Mouse (Mus musculus): ENCODE results near the gene Pik3r6. TPM values are rescaled to one million over a fixed set of nuclear protein-coding genes. Genes with fewer than 3 reads are reported as not detected.

The Pik3r6 gene
- polyA plus RNA-seq, 1 experiment from 2014 or later = 3.1 TPM

DNA sequence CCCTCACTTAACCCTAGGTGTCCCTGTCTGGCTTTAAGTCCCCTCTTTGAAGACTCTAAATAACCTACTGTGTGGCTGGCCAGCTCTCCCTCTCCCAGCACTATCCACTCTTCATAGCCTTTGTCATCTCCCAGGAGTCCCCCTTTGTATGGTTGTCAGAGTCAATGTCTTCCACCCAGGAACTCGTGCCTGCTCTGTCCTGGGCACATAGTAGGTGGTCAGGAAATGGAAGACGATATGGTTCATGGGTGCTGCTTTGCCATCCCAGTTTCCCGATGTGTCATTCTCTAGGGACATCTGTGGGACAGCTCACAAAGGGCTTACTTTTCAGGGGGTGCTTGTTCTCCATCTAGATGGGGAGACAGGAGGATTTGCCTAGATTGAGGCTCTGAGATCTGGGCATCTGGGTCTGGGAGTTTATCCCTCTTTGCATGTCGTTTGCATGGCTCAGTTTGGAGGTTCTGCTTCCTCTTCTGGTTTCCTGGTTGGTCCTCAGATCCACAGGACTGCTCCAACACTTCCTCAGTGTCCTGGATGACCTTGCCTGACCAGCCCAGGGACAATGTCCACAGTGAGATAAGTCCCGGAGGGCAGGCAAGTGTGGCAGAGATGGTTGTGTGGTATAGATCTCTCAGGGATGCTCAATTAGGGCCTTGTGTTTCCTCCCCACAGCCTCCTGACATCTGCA lies 30.5 kb upstream of the Pik3r6 start:
- H3K4me2 ChIP-seq = no peak overlapping the region
- no peak overlapping the region for H3K27ac ChIP-seq
- no peaks in the 10 kb centered on the region for H3K36me3 ChIP-seq
- H3K27me3 ChIP-seq = no peaks in the 10 kb centered on the region
- no peaks in the 10 kb centered on the region for H3K9me3 ChIP-seq
- no peak overlapping the region for H3K9ac ChIP-seq
- no peak overlapping the region for H3K4me3 ChIP-seq
- no peak for ATAC-seq (ENCODE audit: insufficient number of reproducible peaks, low FRiP score, low TSS enrichment, low read depth)
- WGBS = 73% methylated on average over 5 of the region's 5 CpGs
- no peaks in the 10 kb centered on the region for H3K4me1 ChIP-seq

DNA sequence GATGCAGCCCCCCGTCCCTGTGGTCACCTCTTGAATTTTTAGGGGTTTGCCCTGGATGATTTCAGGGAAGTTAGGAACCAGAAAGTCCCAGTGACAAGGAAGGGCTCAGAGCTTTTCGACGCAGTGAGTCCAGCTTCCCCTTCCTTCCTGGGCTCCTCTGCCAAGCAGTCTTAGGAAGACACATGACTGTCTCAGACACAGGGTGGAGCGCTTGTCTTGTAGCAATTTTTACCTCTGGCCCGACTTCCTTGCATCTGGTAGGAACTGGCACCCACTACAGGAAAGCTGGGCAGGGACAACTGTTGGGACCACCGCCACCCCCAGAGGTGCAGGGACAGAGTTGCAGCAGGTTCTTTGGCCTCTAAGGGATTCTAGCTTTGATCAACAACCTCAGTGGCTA lies 28.2 kb upstream of the Pik3r6 start:
- Histone ChIP-seq H3K9me3 (no peaks in the 10 kb centered on the region), H3K27ac (no peak overlapping the region), H3K27me3 (no peaks in the 10 kb centered on the region), H3K4me2 (no peak overlapping the region), H3K36me3 (no peaks in the 10 kb centered on the region), H3K4me3 (no peak overlapping the region), H3K9ac (no peak overlapping the region), H3K4me1 (no peaks in the 10 kb centered on the region)
- 72% methylated on average over 6 of the region's 6 CpGs for WGBS
- no peak for ATAC-seq (ENCODE audit: insufficient number of reproducible peaks, low FRiP score, low TSS enrichment, low read depth)

- Histone ChIP-seq H3K27ac (no peak overlapping the region), H3K9ac (no peak overlapping the region), H3K27me3 (no peaks in the 10 kb centered on the region), H3K9me3 (no peaks in the 10 kb centered on the region), H3K4me1 (no peaks in the 10 kb centered on the region), H3K4me2 (no peak overlapping the region), H3K36me3 (no peaks in the 10 kb centered on the region), H3K4me3 (no peak overlapping the region)
- ATAC-seq (ENCODE audit: insufficient number of reproducible peaks, low FRiP score, low TSS enrichment, low read depth) = no peak
- 84% methylated on average over 7 of the region's 7 CpGs for WGBS
Measured at GRCm38 (mm10) chr11:68475676-68476075, 27.1 kb upstream of the Pik3r6 start.

DNA sequence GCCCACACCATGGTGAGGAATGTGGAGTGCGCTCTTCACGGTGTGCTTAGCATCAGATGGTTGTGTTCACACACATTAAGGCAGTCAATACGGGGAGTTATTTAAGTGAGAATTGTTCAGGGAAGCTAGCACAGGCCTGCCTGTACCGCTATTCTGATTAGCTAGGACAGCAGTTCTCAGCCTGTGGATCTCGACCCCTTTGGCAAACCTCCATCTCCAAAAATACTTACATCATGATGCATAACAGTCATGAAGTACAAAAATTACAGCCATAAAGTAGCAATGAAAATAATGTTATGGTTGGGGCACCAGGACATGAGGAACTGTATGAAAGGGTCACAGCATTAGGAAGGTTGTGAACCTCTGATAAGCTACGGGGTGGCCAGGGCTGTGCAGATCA lies 25.2 kb upstream of the Pik3r6 start:
- 71% methylated on average over 6 of the region's 6 CpGs for whole genome bisulfite sequencing
- Histone ChIP-seq H3K27me3 (no peaks in the 10 kb centered on the region), H3K9ac (no peak overlapping the region), H3K4me1 (no peaks in the 10 kb centered on the region), H3K4me2 (no peak overlapping the region), H3K27ac (no peak overlapping the region), H3K36me3 (no peaks in the 10 kb centered on the region), H3K4me3 (no peak overlapping the region), H3K9me3 (no peaks in the 10 kb centered on the region)
- ATAC-seq (ENCODE audit: insufficient number of reproducible peaks, low FRiP score, low TSS enrichment, low read depth) = no peak

GRCm38 (mm10) chr11:68478574-68478981 lies 24.2 kb upstream of the Pik3r6 start:
- no peak overlapping the region for H3K4me2 ChIP-seq
- no peaks in the 10 kb centered on the region for H3K9me3 ChIP-seq
- H3K4me3 ChIP-seq = no peak overlapping the region
- no peak for ATAC-seq (ENCODE audit: insufficient number of reproducible peaks, low FRiP score, low TSS enrichment, low read depth)
- WGBS = 68% methylated on average over 3 of the region's 3 CpGs
- no peak overlapping the region for H3K9ac ChIP-seq
- H3K27ac ChIP-seq = no peak overlapping the region
- no peaks in the 10 kb centered on the region for H3K27me3 ChIP-seq
- no peaks in the 10 kb centered on the region for H3K4me1 ChIP-seq
- no peaks in the 10 kb centered on the region for H3K36me3 ChIP-seq

DNA sequence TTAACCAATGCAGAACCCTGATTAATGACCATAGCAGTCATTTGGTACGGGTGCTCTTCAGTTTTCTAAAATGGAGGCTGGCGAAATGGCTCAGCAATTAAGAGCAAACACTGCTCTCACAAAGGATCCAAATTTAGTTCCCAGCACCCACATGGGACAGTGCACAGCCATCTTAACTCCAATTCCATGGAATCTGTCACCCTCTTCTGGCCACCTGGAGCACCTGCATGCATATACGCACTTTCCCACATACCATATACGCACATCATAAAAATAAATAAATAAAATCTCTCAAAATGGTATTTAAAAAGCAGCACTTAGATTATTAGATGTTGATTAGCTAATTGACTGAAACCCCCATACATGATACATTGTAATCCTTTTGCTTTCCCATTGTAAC lies 22.2 kb upstream of the Pik3r6 start:
- no peaks in the 10 kb centered on the region for H3K9me3 ChIP-seq
- 93% methylated on average over 4 of the region's 4 CpGs for WGBS

DNA sequence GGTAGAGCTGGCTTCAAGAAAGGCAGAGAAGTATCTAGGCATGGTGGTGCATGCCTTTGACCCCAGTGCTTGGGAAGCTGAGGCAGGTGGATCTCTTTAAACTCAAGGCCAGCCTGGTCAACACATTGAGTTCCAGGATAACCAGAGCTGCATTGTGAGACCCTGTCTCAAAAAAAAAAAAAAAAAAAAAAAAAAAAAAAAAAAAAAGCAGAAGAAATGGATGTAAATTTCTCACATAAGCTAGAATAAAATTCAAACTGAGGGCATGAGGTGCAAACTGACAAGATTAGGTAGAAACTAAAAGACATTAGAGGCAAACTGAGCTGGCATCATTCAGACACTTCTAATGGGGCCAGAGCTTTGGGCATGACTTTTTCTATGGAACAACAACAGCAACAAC lies 20.8 kb upstream of the Pik3r6 start:
- no peaks in the 10 kb centered on the region for H3K27me3 ChIP-seq
- ATAC-seq (ENCODE audit: insufficient number of reproducible peaks, low FRiP score, low TSS enrichment, low read depth) = no peak
- no peaks in the 10 kb centered on the region for H3K9me3 ChIP-seq

More for the DNA sequence above, 22.2 kb upstream of the Pik3r6 start:
- ATAC-seq (ENCODE audit: insufficient number of reproducible peaks, low FRiP score, low TSS enrichment, low read depth) = no peak
- no peak overlapping the region for H3K27ac ChIP-seq
- H3K4me1 ChIP-seq = no peaks in the 10 kb centered on the region
- no peak overlapping the region for H3K9ac ChIP-seq
- H3K27me3 ChIP-seq = no peaks in the 10 kb centered on the region
- H3K4me2 ChIP-seq = no peak overlapping the region
- no peak overlapping the region for H3K4me3 ChIP-seq
- no peaks in the 10 kb centered on the region for H3K36me3 ChIP-seq

DNA sequence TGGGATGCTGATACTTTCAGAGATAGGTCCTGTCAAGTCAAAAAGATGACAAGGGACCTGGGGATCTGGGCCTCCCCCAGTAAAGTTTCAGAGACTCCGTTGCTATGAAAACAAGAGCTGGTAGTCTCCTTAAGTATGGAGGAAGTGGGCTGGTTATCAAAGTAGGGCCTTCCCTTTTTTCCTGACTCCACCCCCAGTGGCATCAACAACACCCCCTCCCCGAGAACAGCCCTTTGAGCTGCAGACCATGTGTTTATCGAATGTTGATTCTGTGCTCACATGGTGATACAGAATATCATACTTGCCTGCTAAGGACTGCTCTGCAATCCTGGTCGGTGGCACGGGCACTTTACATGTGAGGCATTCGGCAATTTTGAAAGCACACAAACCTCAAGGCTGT lies 19.6 kb upstream of the Pik3r6 start:
- H3K27ac ChIP-seq = no peak overlapping the region
- no peaks in the 10 kb centered on the region for H3K9me3 ChIP-seq
- no peaks in the 10 kb centered on the region for H3K36me3 ChIP-seq
- no peak for ATAC-seq (ENCODE audit: insufficient number of reproducible peaks, low FRiP score, low TSS enrichment, low read depth)
- no peaks in the 10 kb centered on the region for H3K4me1 ChIP-seq
- H3K4me3 ChIP-seq = no peak overlapping the region
- WGBS = 65% methylated on average over 6 of the region's 6 CpGs
- no peak overlapping the region for H3K9ac ChIP-seq
- H3K27me3 ChIP-seq = no peaks in the 10 kb centered on the region
- no peak overlapping the region for H3K4me2 ChIP-seq

More for the DNA sequence above, 20.8 kb upstream of the Pik3r6 start:
- H3K36me3 ChIP-seq = no peaks in the 10 kb centered on the region
- H3K4me2 ChIP-seq = no peak overlapping the region
- no peak overlapping the region for H3K27ac ChIP-seq
- H3K9ac ChIP-seq = no peak overlapping the region
- H3K4me1 ChIP-seq = no peaks in the 10 kb centered on the region
- H3K4me3 ChIP-seq = no peak overlapping the region

DNA sequence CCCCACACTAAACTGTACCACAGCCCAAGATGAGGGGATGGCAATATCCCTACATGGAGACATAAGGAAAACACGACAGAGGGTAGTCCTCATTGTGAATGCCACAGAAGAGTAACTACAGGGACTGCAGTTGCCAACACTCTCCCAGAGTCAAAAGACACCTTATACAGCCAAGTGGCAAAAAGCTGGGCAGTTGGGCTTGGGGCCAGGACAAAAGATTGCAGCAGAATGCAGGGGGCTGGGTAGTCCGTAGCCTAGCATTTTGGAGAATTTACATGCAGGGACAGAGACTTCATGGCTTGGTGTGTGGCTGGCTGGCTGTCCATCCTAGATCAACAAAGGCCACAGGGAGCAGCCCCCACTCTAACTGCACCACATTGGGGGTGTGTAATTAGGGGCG lies 18.4 kb upstream of the Pik3r6 start:
- Histone ChIP-seq H3K9ac (no peak overlapping the region), H3K36me3 (no peaks in the 10 kb centered on the region), H3K4me2 (no peak overlapping the region), H3K4me1 (no peaks in the 10 kb centered on the region), H3K9me3 (no peaks in the 10 kb centered on the region), H3K27ac (no peak overlapping the region), H3K27me3 (no peaks in the 10 kb centered on the region), H3K4me3 (no peak overlapping the region)
- WGBS = 70% methylated on average over 3 of the region's 3 CpGs
- no peak for ATAC-seq (ENCODE audit: insufficient number of reproducible peaks, low FRiP score, low TSS enrichment, low read depth)

GRCm38 (mm10) chr11:68485206-68485942 lies 17.4 kb upstream of the Pik3r6 start:
- Histone ChIP-seq H3K36me3 (no peaks in the 10 kb centered on the region), H3K9me3 (no peaks in the 10 kb centered on the region), H3K27me3 (no peaks in the 10 kb centered on the region), H3K4me3 (no peak overlapping the region), H3K9ac (no peak overlapping the region), H3K4me2 (no peak overlapping the region), H3K4me1 (no peaks in the 10 kb centered on the region), H3K27ac (no peak overlapping the region)
- WGBS = 26% methylated on average over 8 of the region's 8 CpGs
- ATAC-seq (ENCODE audit: insufficient number of reproducible peaks, low FRiP score, low TSS enrichment, low read depth) = no peak

GRCm38 (mm10) chr11:68486093-68486492 lies 16.7 kb upstream of the Pik3r6 start:
- 86% methylated on average over 3 of the region's 3 CpGs for WGBS
- no peak for ATAC-seq (ENCODE audit: insufficient number of reproducible peaks, low FRiP score, low TSS enrichment, low read depth)
- Histone ChIP-seq H3K4me2 (no peak overlapping the region), H3K4me1 (no peaks in the 10 kb centered on the region), H3K9me3 (no peaks in the 10 kb centered on the region), H3K9ac (no peak overlapping the region), H3K27me3 (no peaks in the 10 kb centered on the region), H3K36me3 (no peaks in the 10 kb centered on the region), H3K27ac (no peak overlapping the region), H3K4me3 (no peak overlapping the region)

DNA sequence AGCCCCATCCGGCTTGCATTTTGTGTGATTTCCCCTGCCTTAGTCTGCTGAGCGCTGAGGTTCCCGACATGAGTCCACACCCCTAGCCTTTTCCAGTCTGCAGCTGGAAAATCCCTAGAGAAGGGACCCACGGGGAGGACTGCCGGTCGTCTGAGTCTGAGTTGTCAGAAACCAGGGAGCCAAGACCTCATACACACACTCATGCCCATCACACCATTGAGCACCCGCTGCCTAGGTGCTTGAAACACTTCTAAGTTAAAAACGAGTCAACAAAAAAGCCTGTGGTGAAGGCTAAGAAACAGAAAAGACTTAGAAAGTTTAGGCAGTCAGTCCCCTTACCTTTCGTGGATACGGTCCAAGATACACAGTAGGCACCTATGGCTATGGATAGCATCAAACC lies 15.1 kb upstream of the Pik3r6 start:
- WGBS = 85% methylated on average over 10 of the region's 10 CpGs
- no peak overlapping the region for H3K27ac ChIP-seq
- H3K4me3 ChIP-seq = no peak overlapping the region
- no peaks in the 10 kb centered on the region for H3K9me3 ChIP-seq
- no peak overlapping the region for H3K4me2 ChIP-seq
- no peaks in the 10 kb centered on the region for H3K36me3 ChIP-seq
- ATAC-seq (ENCODE audit: insufficient number of reproducible peaks, low FRiP score, low TSS enrichment, low read depth) = no peak
- no peaks in the 10 kb centered on the region for H3K27me3 ChIP-seq
- H3K9ac ChIP-seq = no peak overlapping the region
- no peaks in the 10 kb centered on the region for H3K4me1 ChIP-seq

All from limb, embryonic 15.5 days (tissue).